Mouse (Mus musculus) gastrocnemius, postnatal 4 days (tissue): Measurements from ENCODE around the gene Ankrd55. TPM values are rescaled to one million over a fixed set of nuclear protein-coding genes. Genes with fewer than 3 reads are reported as not detected.
"Not testable (repeated sequence)": the region's sequence is repeated elsewhere in the genome, so short reads cannot be mapped to it uniquely, and the experiment has no call there.

Source experiments
- DNase-seq, 2 experiments: peaks; one replicate each; pipeline ENCODE4 v3.0.0; 2021 to 2022; ENCODE audit warnings: low spot score in 2 of 2, mixed read lengths in 2 of 2
- total RNA-seq, 2 experiments: library from RNA; stranded (reverse); gene quantifications; 2 replicates each; pipeline ENCODE4 v1.2.3; 2021

The Ankrd55 gene
- total RNA-seq, 2 experiments from 2014 or later = 0.10 to 0.44 TPM

DNA sequence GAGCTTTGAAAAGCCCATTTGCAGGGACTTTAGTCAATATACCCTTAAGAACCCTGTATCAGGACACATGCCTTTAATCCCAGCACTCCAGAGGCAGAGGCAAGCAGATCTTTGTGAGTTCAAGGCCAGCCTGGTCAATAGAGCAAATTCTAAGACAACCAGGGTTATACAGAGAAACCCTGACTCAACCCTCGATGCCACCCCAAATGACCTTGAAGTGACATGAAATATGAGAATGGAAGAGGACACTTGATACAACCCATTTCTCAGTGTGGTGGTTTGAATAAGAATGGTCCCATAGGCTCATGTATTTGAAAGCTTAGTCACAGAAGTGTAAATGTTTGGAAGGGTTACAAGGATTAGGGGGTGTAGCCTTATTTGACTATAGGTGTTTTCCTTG, 121.6 kb downstream of the Ankrd55 start:
- DNase-seq = no peak

DNA sequence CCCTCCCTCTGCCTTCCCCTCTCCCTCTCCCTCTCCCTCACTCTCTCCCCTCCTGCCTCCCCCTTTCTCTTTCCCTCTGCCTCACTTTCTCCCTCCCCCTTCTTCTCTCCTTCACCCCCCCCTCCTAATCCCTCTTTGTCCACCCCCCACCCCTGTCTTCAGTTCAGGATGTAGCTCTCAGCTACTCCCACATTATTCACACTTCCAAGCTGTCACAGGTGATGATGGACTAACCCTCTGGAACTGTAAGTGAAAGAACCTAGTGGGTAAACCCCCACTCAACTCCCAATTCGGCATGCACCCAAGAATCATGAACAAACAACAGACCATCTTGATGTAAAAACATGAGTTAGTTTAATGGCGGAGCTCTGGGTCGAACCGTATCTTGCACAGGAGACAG, 122.2 kb downstream of the Ankrd55 start:
- no peak for DNase-seq

DNA sequence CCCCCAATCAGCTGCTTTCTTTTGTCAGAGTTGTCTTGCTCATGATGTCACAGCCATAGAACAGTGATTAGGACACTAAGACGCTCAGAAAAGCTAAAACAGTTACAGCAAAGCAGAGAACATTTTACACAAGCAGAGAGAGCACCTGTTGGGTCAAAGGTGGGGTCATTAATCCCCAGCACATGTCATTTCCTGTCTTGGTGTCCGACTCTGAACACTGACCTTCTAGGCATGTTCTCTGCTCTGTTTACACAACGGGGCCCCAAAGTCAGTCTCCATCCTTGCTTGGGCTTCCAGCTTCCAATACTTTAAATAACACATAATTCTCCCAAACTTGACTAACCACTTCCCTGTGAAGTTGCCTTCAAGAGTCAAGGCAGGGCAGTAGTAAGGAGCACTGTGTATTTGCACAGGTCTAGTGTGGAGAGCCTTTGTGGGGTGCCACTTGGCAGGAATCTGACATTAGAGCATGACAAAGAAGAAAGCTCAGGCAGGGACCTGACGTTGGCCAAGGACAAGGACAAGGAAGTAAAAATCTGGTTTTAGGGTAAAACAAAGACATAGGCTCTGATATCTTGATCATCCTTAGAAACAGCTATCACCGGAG, 123.1 kb downstream of the Ankrd55 start:
- no peak for DNase-seq

DNA sequence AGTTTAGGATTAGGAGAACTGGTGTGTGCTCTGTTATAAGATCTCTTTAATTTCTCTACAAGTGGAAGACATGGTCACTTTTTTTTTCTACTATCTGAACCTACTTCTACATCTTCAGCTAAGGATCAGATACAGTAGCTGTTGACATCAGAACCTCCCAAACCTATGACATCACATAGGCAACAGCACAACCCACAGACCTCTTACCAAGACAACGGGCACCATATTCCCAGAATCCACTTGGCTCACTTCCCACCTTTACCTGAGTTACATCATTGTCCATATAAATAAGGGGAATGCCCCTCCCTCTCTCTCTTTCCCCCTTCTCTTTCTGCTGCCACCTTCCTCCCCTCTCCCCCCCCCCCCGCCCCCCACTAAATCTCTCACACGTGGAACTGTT, 124.0 kb downstream of the Ankrd55 start:
- no peak for DNase-seq

DNA sequence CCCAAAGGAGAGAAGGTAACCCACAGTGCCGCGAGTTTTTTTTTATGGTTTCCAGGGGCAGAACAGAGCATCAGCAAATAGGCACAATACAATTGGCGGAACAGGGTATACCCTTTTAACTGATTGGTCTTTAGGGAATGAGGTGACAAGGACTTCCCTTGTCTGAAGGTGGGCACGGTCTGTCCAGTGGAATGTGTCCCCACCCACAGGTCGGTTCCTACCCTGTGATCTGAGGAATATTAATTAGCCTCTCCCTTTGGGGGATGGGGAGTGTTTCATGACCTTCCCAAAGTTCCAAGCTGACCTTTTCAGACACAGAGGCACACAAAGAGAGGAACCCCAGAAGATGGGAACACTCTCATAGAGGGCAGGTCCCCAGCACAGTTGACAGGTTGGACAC, 124.6 kb downstream of the Ankrd55 start:
- DNase-seq = no peak

DNA sequence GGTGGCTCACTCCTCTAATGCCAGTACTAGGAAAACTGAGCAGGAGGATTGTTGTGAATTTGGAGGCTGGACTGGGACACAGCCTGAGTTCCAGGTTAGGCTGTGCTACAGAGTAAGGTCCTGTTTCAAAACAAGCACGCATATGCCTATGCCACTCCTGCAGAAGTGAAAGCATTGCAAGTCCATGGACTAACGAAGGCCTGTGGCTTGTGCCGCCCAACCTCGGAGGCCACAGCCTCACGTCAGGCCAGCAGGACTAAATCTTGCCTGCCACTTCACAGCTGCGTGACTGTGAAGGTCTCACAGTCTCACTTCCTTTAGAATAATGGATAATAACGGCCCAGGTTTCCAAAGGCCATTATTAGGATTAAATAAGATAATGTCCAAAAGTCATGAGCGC, 125.4 kb downstream of the Ankrd55 start:
- no peak for DNase-seq

DNA sequence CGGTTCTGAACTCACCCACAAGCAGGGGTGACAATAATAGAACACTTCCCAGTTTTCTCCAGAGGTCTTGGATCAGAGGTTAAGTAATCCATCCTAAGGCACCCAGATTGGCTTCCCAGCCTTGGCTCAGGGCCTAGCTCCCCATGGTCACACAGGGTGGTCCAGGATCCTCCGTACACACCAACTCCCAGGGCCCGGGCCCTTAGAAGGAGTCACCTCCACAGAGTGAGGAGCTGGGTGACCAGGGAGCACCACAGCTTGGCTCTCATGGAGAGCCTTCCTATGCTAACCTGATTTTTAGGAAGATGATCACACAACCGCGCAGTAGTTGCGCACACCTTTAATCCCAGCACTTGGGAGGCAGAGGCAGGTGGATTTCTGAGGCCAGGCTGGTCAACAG, 127.6 kb downstream of the Ankrd55 start:
- no peak for DNase-seq

DNA sequence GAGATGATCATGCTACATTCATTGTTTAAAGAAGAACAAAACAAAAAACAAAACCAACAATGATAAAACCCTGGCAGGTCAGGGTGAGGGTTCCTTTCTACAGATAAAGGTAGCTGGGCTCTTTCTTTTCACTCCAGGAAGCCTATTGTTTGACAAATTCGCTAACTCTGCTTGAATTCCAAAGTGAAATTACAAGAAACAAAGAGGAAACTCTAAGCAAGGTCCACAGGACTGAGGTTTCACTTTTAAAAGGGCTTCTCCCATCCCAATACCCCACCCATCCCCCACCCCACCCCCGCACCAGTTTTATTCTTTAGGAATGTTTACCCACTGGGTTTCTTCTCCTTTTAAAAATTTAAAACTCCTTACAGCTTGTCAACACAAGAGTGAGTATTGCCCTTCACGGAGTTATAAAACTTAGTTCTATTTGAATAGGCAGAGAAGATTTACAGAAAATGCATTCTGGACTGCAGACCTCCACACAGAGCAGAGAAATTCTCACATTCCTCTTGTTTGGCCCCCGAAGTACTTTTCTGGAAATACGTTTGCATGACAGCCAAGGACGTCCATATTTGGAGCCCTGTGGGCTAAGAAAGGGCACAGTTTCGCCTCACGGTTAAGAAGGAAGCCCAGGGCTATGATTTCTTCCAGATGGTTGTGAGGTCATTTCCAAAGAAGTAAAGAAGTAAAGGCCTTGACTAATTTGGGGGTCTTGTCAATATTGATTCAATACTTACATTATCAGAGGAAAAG, 128.3 kb downstream of the Ankrd55 start:
- DNase-seq = no peak

DNA sequence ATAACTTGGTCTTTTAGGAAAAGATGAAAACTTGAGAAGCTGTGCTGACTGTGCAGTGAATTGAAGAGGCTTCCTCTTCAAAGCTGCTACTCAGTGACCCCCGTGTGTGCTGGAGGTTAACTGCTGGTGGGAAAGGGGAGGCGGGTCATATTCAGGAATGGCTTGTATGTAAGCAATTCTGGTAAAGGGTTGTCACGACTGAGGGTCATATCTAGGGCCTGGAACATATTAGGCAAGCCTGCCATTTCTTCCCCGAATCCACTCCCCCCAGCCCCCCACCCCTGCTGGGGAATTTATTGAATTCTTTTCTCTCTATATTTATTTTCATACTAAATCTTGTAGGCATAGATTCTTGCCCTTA, 128.9 kb downstream of the Ankrd55 start:
- no peak for DNase-seq

DNA sequence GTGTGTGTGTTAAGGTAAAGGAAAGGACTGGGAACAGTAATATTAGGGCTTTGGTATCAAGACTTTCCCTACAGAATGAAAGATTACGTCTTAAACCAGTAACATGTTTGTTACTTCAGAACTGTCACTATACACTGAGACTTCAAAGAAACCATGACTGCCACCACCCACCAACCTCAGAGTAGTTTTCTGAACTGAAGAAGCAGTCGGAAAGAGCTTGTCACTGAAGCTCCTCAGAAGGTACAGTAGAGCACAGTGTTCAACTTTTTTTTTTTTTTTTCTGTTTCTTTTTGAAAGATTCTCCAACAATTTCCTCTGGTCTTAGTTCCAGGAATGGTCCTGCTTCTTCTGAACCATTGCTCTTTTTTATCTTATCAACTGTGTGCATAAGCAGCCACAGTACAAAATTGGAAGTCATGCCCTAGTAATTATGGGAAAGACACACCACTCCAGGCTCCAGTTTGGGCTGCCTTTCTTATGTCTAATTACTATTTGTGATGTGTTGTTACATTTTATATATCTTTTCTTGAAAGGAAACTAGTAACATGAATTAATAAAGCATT, 129.7 kb downstream of the Ankrd55 start:
- no peak for DNase-seq

DNA sequence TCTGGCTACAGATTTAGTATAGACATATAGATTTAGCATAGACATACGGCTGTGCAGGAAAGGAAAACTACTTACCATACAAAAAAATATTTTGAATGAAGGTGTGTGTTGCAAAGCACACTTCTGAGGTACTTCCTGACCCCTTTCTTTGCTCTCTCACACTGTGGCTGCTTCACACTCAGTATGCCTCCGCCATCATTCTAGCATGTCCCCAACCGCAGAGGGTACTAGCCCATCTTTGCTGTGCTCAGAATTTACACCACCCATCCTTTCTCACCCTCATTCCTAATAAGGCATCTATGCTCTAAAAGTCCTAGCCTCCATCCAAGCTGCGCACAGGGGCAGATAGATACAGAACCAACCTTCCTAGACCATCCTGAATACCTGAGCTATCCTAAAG, 130.3 kb downstream of the Ankrd55 start:
- no peak for DNase-seq

DNA sequence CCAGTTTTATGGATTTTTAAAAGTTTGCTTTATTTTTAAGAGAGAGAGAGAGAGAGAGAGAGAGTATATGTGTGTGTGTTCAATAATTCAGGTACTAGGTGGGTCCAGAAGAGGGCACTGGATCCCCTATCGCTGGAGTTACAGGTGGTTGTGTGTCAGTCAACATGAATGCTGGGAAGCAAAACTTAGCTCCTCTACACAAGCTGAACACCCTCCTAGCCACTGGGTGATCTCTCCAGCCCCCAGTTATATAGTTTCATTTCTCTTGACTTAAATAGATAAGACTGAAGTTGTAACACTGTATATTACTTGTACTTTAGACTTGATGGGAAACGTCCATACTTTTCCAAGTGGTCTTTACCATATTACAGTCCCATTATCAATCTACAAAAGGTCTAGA, 136.0 kb downstream of the Ankrd55 start:
- no peak for DNase-seq

DNA sequence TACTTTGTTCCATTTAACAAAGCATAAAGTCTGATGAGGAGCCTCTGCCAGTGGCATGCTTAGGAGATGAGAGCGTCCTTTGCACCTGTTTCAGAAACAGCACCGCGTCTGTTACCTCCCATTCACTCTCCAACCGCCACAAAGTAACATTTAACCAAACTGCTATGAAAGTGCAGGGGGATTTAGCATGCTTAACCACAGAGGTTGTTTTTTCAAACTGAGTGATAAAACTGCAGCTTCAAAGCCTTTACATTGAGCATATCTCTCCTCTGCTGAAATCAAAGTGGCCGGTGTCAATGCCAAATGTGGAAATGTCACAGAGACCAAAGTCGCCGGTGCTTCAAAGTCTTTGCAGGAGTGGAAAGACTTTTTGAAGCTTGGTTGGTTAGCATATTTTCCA, 136.4 kb downstream of the Ankrd55 start:
- DNase-seq = no peak

DNA sequence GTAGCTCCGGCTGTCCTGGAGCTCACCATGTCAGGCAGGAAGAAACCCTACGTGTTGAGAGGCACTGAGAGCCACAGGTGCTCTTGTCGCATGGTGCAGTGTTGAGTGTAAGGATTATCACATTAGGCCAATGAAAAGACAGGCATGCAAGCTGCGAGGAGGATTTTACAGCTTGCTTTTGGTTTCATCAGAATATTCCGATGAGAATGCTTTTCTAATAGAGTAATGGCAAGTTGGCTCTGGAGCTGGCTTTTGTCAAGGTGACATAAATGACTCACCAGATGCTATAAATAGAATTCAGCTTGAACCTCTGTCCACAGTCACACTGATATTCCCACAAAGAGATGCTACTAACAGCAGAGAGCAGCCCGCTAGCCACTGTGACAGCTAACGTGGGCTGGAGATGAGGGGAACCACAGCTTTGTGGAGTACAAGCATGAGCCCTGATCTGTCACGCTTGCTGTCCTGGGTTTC, 137.0 kb downstream of the Ankrd55 start:
- DNase-seq = no peak

DNA sequence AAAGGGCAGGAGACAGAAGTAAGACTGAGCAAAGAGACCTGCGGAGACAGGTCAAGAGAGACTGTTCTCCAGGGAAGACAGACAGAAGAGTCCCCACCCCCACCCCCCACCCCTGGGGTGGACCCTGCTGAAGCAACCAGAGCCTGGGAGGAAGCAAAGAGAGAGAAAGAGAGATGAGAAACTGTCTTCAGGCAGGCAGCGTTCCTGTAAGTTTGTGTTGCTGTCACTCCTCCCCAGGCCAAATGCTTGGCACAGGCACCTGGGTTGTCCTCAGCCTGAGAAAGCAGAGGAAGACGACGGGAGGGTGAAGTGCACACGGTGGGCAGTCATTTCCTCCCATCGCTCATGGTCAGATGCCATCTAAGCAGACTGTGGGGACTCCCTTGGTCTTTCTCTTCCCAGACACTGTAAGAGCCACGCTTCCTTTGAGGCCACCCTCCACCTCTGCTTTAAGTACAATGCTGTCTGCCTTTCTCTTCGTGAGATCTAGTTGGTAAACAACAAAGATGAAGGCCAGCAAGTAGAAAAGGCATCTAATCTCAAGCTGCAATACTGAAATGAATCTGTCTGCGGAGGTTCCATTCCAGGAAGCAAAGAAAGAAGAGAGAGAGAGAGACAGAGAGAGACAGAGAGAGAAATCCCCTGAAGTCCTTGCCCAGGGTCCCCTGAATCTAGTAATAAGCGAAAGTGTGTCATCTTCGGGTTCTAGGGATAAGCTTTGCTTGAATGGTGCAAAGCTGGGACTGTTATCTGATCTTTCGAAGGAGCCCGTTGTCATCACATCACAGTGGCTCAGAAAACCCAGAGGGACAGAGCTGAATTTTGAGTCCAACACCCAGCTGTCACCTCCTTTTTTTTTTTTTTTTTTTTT, 138.2 kb downstream of the Ankrd55 start:
- no peak for DNase-seq

DNA sequence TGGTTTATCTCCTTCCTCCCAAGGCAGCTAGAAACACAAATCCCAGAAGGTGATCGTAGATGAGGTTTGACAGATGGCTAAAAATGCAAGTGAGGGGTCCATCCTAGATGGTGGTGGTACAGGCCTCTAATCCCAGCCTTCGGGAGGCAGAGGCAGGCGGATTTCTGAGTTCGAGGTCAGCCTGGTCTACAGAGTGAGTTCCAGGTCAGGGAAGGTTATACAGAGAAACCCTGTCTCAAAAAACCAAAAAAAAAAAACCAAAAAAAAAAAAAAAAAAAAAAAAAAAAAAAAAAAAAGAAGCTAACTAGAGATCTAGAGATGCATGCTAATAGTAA, 138.9 kb downstream of the Ankrd55 start:
- DNase-seq = not testable (repeated sequence)

DNA sequence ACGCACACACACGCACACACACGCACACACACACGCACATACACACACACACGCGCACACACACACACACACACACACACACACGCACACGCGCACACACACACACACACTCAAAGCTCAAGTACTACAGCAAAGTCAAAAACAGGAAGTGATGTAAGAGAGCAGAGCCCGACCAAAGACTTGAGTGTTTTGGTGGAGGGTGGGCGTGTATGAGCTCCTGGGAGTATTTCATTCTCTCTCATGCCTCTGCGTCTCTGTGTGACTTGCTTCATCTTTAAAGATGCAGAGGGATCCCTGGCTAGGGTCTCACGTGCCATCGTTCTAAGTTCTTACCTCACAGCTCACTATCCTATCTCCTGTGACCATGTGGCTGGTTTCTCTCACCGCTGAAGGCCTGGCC, 139.3 kb downstream of the Ankrd55 start:
- DNase-seq = no peak

DNA sequence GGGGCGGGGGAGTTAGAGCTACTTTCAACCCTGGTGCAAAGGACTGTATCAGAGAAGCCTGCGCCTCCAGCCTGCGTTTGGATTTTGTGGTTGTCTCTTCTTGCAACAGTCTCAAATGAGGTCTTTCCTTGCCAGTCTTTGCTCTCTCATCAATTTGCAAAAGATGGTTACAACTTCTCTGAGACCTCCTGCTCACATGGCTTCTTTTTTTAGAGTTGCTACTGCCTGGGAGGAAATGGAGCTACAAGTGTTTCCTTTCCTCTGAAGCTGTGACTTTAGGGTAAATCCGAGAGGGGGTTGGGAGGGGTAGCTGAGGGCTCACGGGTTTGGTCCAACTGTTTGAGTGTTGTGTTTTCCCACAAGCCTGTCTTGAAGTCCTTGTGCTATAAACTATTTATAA, 145.0 kb downstream of the Ankrd55 start:
- DNase-seq = no peak
